Mouse (Mus musculus): ENCODE measurements around the gene Zbtb16.

GRCm38 (mm10) chr9:48688859-48689717, 146.9 kb downstream of the Zbtb16 start:
- TF ChIP-seq POLR2A (IDR thresholded peaks at IDR 0.05; ENCODE audit: insufficient read depth, low read depth, low read length): no peak
- no peak for TF ChIP-seq CTCF (IDR thresholded peaks at IDR 0.05; ENCODE audit: insufficient read depth, low read depth, low read length)

Data from olfactory bulb, adult 2 months (tissue).